Mouse (Mus musculus): ENCODE measurements around the gene Tigd3.

The Tigd3 gene

DNA sequence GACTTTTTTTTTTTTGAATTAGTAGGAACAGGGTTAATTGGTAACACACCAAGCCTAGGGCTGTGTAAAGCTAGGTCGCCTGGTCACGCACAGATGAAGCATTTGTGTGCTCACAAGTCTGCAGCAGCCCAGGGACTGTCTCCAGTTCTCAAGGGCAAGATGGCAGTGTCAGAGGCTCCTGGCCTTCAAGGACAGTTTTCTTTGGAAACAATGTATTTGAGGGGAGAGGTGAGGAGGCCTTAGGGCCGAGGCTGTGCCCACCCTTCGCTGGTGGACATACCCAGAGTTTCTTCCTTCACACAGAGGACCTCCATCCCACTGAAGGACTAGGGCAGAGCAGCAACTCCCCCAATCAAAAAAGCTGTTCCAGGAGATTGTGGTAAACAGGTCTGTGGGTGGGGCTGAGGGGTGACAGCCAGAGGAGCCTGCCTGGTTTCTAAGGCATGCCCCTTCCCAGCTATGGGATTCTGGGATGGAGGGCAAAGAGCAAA is 46.6 kb downstream of the Tigd3 start:
- peak; percentile 19 for DNase-seq (ENCODE audit: low read depth)

DNA sequence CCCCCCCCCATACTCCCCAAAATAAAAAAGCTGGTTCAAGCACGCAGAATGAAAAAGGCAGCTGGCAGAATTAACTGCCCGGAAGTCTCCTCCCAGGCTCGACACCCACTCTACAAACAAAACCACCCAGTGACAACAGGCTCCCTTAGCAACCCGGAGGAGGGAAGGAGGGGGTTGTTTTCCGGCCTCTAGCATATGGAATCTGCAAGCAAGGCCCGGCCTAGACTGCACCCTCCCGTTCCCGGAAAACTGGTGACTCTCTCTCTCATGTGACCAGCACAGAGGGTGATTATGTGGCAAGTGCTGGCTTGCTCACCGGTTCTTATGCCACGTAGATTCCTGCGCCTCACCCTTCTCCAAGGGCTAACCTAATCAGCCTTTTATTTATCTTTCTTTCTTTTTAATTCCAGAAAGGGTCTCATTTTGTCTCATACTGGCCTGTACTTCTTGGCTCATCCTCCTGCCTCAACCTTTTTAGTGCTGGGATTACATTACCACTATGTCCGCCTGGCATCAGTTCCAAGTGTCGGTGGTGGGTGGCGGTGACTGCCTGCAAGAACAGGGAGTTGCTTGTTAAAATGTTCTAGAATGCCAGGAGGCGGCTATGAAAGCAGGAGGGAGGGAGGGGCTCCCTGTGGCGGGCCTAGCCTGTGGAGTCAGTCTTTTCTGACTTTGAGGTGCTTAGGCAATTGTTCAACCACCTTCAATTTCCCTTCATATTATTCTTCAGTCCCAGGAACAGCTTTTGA is 47.2 kb downstream of the Tigd3 start:
- DNase-seq (ENCODE audit: low read depth) = peak; percentile 98

GRCm38 (mm10) chr19:5846154-5846553 is 47.8 kb downstream of the Tigd3 start:
- DNase-seq (ENCODE audit: low read depth) = peak; percentile 35

DNA sequence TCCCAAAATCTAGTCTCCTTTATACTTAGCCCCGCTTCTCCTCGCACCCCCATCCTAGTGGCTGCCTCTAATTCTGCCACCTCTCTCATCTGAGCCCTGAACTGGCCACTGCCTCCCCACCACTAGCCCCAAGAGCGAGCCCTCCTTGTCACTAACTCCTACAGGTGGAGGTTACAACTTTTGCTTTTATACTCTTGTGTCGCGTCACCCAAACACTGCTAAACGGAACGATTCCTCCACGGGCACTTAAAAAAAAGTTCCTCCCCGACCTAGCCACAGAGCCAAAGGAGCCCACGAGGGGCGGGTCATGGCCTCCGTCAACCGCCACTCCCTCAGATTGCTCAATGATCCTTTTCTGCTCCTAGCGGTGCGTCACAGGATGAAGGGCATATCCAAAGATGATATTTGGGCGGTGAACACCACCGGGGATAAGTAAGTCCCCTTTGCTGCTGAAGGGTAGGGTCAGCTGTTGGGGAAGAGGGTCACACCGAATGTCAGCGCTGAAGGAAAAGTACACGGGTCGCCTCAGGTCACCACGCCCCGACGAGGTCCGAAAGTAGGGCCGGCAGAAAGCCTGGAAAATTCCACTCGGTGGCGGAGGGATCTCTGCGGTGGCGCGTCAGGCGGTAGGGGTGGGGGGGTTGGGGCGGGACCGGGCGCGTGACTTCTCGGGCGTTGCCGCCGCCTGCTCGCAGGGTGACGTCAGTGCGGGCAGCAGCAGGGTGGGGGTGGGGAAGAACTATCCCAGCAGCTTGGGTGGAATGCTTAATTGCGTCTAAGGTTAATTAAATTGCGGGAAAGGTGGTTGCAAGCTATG is 48.4 kb downstream of the Tigd3 start:
- DNase-seq (ENCODE audit: low read depth) = peak; percentile 95

GRCm38 (mm10) chr19:5844831-5845318 is 49.1 kb downstream of the Tigd3 start:
- no peak for DNase-seq (ENCODE audit: low read depth)

DNA sequence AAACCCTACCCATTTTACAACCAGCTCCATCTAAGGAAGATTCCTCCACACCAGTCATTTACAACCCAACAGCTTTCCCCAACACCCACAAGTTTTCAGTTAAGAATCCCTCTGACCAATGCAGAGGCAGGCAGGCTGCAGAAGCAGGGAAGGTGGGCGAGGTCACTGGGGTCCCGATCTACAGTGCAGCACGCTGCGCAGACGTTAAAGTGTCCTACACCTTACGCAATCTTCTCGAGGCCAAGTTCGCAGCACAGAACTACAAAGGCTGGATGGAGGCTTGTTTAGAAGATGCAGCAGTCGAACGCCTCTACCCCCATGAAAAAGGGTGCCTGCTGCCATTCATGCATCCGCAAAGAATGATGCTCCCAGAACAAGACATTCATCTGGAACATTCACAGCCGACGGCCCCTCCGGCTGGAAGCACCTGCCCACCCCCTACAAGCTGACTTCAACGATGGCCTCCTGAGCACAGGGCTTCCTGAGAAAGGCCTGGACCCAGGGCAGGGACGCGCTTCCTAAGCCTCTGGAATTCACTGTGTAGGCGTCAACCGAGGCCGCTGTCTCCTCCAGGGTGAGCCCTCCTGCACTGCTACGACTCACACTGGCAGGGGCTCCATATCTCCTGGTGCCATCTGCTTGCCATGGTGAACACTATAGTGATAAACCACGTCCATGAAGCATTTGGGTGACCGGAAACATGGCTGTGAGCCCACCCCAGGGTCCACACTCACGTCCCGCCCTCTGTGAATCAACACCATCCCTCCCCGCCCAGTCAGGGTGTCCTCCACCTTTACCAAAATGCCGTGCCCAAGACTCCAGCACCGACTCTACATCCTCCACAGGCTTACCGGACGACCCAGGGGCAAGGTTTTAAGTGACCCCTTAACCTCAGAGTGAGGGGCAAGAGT is 49.9 kb downstream of the Tigd3 start:
- no peak for DNase-seq (ENCODE audit: low read depth)

DNA sequence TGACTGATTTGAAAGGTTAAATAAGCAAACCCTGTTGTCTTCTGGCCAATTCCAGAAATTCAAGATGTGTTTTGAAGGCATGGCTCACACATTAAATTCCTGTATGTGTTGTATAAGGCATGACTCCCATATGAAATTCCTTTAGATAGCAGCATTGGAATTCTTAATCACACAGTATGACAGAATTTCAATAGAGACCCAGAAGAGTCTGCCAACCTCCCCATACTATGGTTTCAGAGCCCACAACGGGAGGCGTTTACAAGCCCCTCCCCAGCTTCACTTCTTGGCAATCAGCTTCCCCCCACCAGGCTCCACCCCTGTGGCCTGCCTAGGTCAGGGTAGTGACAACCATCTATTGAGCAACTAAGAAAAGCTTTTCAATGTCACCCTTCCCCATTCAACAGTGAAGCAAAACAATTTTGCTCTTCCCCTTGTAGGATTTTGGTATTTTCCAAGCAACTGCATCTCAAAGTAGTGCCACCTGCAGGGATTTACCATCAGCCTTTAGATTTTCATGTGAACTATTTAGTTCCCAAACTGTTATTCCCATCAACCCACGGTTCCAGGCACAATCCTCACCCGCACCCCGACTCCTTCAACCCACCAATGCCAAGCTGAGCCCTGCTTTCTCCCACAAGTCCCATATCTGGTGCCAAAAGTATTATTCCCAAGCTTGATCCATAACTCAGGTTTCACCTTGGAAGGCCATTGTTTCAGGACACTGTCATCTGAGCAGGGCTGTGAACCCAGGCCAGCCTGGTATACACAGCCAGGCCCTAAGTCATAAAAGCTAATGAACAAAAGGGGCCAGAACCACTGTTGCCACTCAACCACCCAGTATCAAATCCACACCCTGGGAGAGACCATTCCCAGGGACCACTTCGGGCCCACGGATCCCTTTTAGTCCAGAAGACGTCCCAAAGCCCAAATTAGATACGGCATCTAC is 50.9 kb downstream of the Tigd3 start:
- peak; percentile 22 for DNase-seq (ENCODE audit: low read depth)

- DNase-seq (ENCODE audit: low read depth) = peak; percentile 39
These were observed 51.8 kb downstream of the Tigd3 start for GRCm38 (mm10) chr19:5841999-5842784.

DNA sequence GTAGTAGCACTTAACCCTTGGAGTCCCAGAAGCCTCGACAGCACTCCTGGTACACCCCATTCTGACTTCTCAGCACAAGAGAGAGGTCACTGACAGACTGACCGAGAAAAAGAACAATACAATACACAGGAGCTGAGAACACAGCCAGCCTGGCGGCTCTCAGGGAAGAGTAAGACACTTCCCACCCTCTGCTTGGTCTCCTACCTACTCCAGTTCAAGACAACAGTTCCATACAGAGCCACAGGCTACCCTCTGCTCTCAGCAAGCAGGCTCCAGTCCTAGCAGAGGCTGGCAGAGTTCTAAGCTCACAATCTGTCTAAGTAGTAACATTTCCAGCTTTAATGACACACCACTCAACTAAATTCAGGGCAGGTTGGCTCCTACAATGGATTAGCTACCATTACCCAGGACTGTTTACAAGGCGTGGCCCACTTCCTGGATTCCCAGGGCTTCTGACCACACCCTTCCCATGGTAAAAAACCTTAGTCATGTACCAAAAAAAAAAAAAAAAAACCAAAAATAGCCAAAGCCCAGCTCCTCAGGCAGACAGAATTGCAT is 52.5 kb downstream of the Tigd3 start:
- DNase-seq (ENCODE audit: low read depth) = peak; percentile 59

All from fibroblast of lung, adult 2 months (primary cell).